Mouse (Mus musculus): ENCODE data around the gene Mdfi.

DNA sequence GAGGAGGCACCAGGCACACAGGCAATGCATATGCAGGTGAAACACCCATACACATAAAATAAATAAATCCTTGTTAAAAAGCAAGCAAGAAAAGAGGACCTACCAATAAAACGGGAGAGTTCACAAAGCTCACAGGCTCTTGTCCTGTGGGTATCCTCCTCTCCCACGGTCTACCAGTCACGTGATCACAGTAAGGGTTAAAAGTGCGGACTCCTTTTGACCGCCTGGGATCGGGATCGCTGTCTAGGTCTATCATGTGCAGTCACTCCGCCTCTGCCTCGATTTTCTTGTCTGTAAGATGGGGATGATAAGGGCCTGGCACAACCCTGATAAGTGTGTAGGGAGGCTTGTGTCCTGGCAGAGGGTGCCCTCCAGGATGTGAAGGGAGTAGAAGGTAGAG lies 37.1 kb downstream of the Mdfi start:
- TF ChIP-seq CTCF (IDR thresholded peaks at IDR 0.05; ENCODE audit: low read depth, low read length), result no peak
- TF ChIP-seq POLR2A (IDR thresholded peaks at IDR 0.05; ENCODE audit: extremely low read depth, insufficient read depth, low read length), result no peak
